Comparison of ENCODE assay signal across 13 mouse cellular contexts in the genomic region with DNA sequence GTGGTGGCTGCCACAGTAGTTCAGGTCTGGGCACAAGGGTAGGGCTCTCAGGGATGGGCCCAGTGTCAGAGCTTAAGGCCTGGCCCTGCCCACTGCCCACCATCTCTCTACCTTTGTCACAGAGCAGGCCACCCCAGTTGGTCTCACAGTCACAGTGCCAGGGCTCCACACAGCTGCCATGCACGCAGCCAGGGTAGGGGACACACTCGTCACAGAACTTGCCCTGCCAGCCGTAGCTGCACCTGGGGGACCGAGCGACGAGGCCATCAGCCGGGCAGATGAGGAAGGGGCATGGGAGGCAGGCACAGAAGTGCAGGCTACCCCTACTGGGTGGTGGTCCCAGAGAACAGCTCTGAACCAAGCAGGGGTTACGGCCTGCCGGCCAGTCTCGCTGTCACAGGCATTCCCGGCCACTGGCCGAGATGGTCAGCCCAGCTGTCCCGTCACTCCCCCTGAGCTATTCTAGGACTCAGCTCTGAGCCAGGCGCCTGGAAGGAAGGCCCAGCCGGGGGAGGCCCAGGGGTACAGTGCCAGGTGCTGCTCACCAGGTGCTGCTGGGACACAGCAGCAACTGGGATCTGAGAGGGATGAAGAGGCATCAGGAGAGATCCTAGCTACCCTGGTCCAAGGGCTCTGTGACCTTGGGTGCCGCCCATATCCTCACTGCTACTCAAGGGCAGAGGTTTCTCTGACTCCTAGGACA. TPM values are rescaled to one million over a fixed set of nuclear protein-coding genes. Genes with fewer than 3 reads are reported as not detected.
A peak's percentile ranks its signal among the peaks of the same experiment; 100 is the strongest.
DNase-seq lines count a peak whose midpoint lies in the region; ATAC-seq and TF ChIP-seq lines count a peak whose summit lies in the region.
"Had no signal": no experiment of that assay in that cellular context is flagged by ENCODE, and none has a peak within 500 bp of the region (broad histone marks: within the 10 kb centered on the region; RNA-seq: fewer than 3 reads in every experiment).

No protein-coding gene starts in this region.

- H3K36me3 ChIP-seq in embryonic facial prominence, embryonic 14.5 days (ENCODE audit: control insufficient read depth, insufficient read depth, low read length), result 0 out of 2 replicates have a peak, but pooled peaks cover 3% of the 10 kb centered on the region
- H3K36me3 ChIP-seq in embryonic facial prominence, embryonic 10.5 days (replicated peaks), result peaks cover 45% of the 10 kb centered on the region
- H3K36me3 ChIP-seq in heart, postnatal 0 days (replicated peaks; ENCODE audit: control insufficient read depth, insufficient read depth, low read length), result peaks cover 11% of the 10 kb centered on the region
- peaks cover 60% of the 10 kb centered on the region for H3K36me3 ChIP-seq in neural tube, embryonic 15.5 days

- H3K27me3 ChIP-seq in embryonic facial prominence, embryonic 14.5 days (replicated peaks; ENCODE audit: control insufficient read depth, insufficient read depth, low read length), result no peaks in the 10 kb centered on the region
- 0 out of 2 replicates have a peak, but pooled peaks cover 4% of the 10 kb centered on the region for H3K27me3 ChIP-seq in embryonic facial prominence, embryonic 10.5 days (replicated peaks; ENCODE audit: low read depth, poor library complexity, severe bottlenecking)
- peaks cover 36% of the 10 kb centered on the region for H3K27me3 ChIP-seq in heart, postnatal 0 days (ENCODE audit: control insufficient read depth, insufficient read depth, low read length)
- H3K27me3 ChIP-seq in neural tube, embryonic 15.5 days (replicated peaks), result no peaks in the 10 kb centered on the region

- H3K4me2 ChIP-seq in embryonic facial prominence, embryonic 14.5 days (ENCODE audit: low read depth, low read length), result no peak overlapping the region
- no peak overlapping the region for H3K4me2 ChIP-seq in heart, postnatal 0 days (ENCODE audit: low read depth, low read length)
- H3K4me2 ChIP-seq in neural tube, embryonic 15.5 days, result no peak overlapping the region

- no peak for DNase-seq in embryonic facial prominence, embryonic 14.5 days (ENCODE audit: low spot score)
- no peak for DNase-seq in embryonic facial prominence, embryonic 10.5 days (ENCODE audit: low spot score)
- DNase-seq in heart, adult 11 months, result peak; percentile 98
- DNase-seq in heart, postnatal 0 days (ENCODE audit: low spot score), result no peak
- DNase-seq in cerebellum, postnatal 25 days, result no peak
- DNase-seq in spleen, adult 12 weeks (ENCODE audit: low spot score), result no peak
- DNase-seq: adrenal gland, adult 2 months; lung, postnatal 4 days; right cerebral cortex, postnatal 14 days had no signal

- WGBS in embryonic facial prominence, embryonic 14.5 days, result 85% methylated on average over 12 of the region's 16 CpGs
- WGBS in embryonic facial prominence, embryonic 10.5 days, result 87% methylated on average over 16 of the region's 16 CpGs
- 54% methylated on average over 16 of the region's 16 CpGs for WGBS in heart, postnatal 0 days
- 80% methylated on average over 16 of the region's 16 CpGs for WGBS in neural tube, embryonic 15.5 days

- TF ChIP-seq EP300 in heart, postnatal 0 days (IDR thresholded peaks at IDR 0.05; ENCODE audit: low read depth), result no peak

- no peaks in the 10 kb centered on the region for H3K9me3 ChIP-seq in embryonic facial prominence, embryonic 14.5 days (ENCODE audit: control insufficient read depth, low read length)
- H3K9me3 ChIP-seq in embryonic facial prominence, embryonic 10.5 days, result no peaks in the 10 kb centered on the region
- H3K9me3 ChIP-seq in heart, postnatal 0 days (replicated peaks; ENCODE audit: control insufficient read depth, low read length), result no peaks in the 10 kb centered on the region
- no peaks in the 10 kb centered on the region for H3K9me3 ChIP-seq in neural tube, embryonic 15.5 days (replicated peaks)

- H3K27ac ChIP-seq in embryonic facial prominence, embryonic 14.5 days (replicated peaks; ENCODE audit: low read depth, low read length), result no peak overlapping the region
- H3K27ac ChIP-seq in embryonic facial prominence, embryonic 10.5 days (replicated peaks), result no peak overlapping the region; the same call in 1 of the 2 replicates
- H3K27ac ChIP-seq in brown adipose tissue, adult 24 weeks (replicated peaks; ENCODE audit: low read depth, low read length), result peak overlapping the region; percentile 100
- peak overlapping the region; percentile 71 for H3K27ac ChIP-seq in heart, postnatal 0 days (ENCODE audit: low read depth)
- no peak overlapping the region for H3K27ac ChIP-seq in neural tube, embryonic 15.5 days (replicated peaks)
- H3K27ac ChIP-seq: liver, embryonic 14.5 days had no signal

- peak; percentile 26; the same call in 1 of the 2 replicates for ATAC-seq in embryonic facial prominence, embryonic 14.5 days (ENCODE audit: low read depth)
- ATAC-seq in heart, postnatal 0 days (ENCODE audit: insufficient read depth, low read depth), result peak; percentile 49
- ATAC-seq in neural tube, embryonic 15.5 days (ENCODE audit: low FRiP score), result no peak

- TF ChIP-seq CTCF in heart, postnatal 0 days (IDR thresholded peaks at IDR 0.05; ENCODE audit: low read depth), result no peak

- H3K4me1 ChIP-seq in embryonic facial prominence, embryonic 14.5 days (ENCODE audit: control insufficient read depth, insufficient read depth, low read length), result no peaks in the 10 kb centered on the region
- peaks cover 53% of the 10 kb centered on the region for H3K4me1 ChIP-seq in embryonic facial prominence, embryonic 10.5 days
- H3K4me1 ChIP-seq in brown adipose tissue, adult 24 weeks (ENCODE audit: control insufficient read depth, insufficient read depth, insufficient read length, low read length), result peaks cover 18% of the 10 kb centered on the region
- H3K4me1 ChIP-seq in heart, postnatal 0 days (ENCODE audit: control insufficient read depth, insufficient read depth), result peaks cover 16% of the 10 kb centered on the region; the same call in 1 of the 2 replicates
- H3K4me1 ChIP-seq in neural tube, embryonic 15.5 days, result no peaks in the 10 kb centered on the region; the same call in 1 of the 2 replicates

- H3K9ac ChIP-seq in embryonic facial prominence, embryonic 14.5 days (ENCODE audit: low read depth, low read length), result no peak overlapping the region
- H3K9ac ChIP-seq in heart, postnatal 0 days (replicated peaks; ENCODE audit: low read depth, low read length), result 0 out of 2 replicates have a peak overlapping the region, but pooled peaks have one; percentile 7
- H3K9ac ChIP-seq in neural tube, embryonic 15.5 days (replicated peaks), result no peak overlapping the region
- H3K9ac ChIP-seq: liver, embryonic 14.5 days had no signal

- H3K4me3 ChIP-seq in embryonic facial prominence, embryonic 14.5 days (ENCODE audit: low read depth, low read length), result no peak overlapping the region
- H3K4me3 ChIP-seq in embryonic facial prominence, embryonic 10.5 days, result no peak overlapping the region
- peak overlapping the region; percentile 28 for H3K4me3 ChIP-seq in brown adipose tissue, adult 24 weeks (ENCODE audit: insufficient read depth, low read depth, low read length)
- no peak overlapping the region for H3K4me3 ChIP-seq in heart, postnatal 0 days (ENCODE audit: low read depth, low read length)
- H3K4me3 ChIP-seq in neural tube, embryonic 15.5 days (replicated peaks), result no peak overlapping the region
- H3K4me3 ChIP-seq: erythroblast, embryonic 14.5 days had no signal

RNA-seq across cellular contexts. Expression of gene Jag2, which starts 12.7 kb away (rescaled TPM):
- 9.4 and 13.1 TPM in 2 replicates for polyA plus RNA-seq in embryonic facial prominence, embryonic 14.5 days (2014; fragmentation: Nextera tagmentation; extraction: Ambion mirVana)
- polyA plus RNA-seq in embryonic facial prominence, embryonic 10.5 days (2016; fragmentation: Nextera tagmentation; extraction: Ambion mirVana), result 4.8 and 5.3 TPM in 2 replicates
- polyA plus RNA-seq in brown adipose tissue, adult 24 weeks (2012; ENCODE audit: insufficient read depth, insufficient read length, missing spikeins), result 2.2 and 3.2 TPM in 2 replicates
- 22.7 and 58.5 TPM in 2 replicates for total RNA-seq in heart, postnatal 0 days (2014; rRNA removed; ENCODE audit: low replicate concordance)
- 1.8 and 3.3 TPM in 2 replicates for polyA plus RNA-seq in heart, postnatal 0 days (2015; fragmentation: Nextera tagmentation; extraction: Ambion mirVana)
- 13.6 and 14.8 TPM in 2 replicates for polyA plus RNA-seq in neural tube, embryonic 15.5 days (2015; fragmentation: Nextera tagmentation; extraction: Ambion mirVana)
- polyA plus RNA-seq: erythroblast, embryonic 14.5 days had no signal

RNA-seq across cellular contexts. Expression of gene Nudt14, which starts 25.1 kb away (rescaled TPM):
- polyA plus RNA-seq in embryonic facial prominence, embryonic 14.5 days (2014; fragmentation: Nextera tagmentation; extraction: Ambion mirVana), result 87.3 and 87.4 TPM in 2 replicates
- polyA plus RNA-seq in embryonic facial prominence, embryonic 10.5 days (2016; fragmentation: Nextera tagmentation; extraction: Ambion mirVana), result 78.1 and 83.8 TPM in 2 replicates
- 19.4 and 23.6 TPM in 2 replicates for polyA plus RNA-seq in brown adipose tissue, adult 24 weeks (2012; ENCODE audit: insufficient read depth, insufficient read length, missing spikeins)
- 13.5 and 33.9 TPM in 2 replicates for total RNA-seq in heart, postnatal 0 days (2014; rRNA removed; ENCODE audit: low replicate concordance)
- polyA plus RNA-seq in heart, postnatal 0 days (2015; fragmentation: Nextera tagmentation; extraction: Ambion mirVana), result 28.2 and 33.2 TPM in 2 replicates
- polyA plus RNA-seq in neural tube, embryonic 15.5 days (2015; fragmentation: Nextera tagmentation; extraction: Ambion mirVana), result 62.4 and 66.8 TPM in 2 replicates

RNA-seq across cellular contexts. Expression of gene Gpr132, which starts 48.8 kb away (rescaled TPM):
- polyA plus RNA-seq in embryonic facial prominence, embryonic 14.5 days (2014; fragmentation: Nextera tagmentation; extraction: Ambion mirVana), result 0.45 and 0.54 TPM in 2 replicates
- 0.30 TPM in 1 of 2 replicates, not detected in the other for polyA plus RNA-seq in embryonic facial prominence, embryonic 10.5 days (2016; fragmentation: Nextera tagmentation; extraction: Ambion mirVana)
- not detected in 2 replicates for polyA plus RNA-seq in brown adipose tissue, adult 24 weeks (2012; ENCODE audit: insufficient read depth, insufficient read length, missing spikeins)
- 0.38 TPM in 1 of 2 replicates, not detected in the other for total RNA-seq in heart, postnatal 0 days (2014; rRNA removed; ENCODE audit: low replicate concordance)
- polyA plus RNA-seq in heart, postnatal 0 days (2015; fragmentation: Nextera tagmentation; extraction: Ambion mirVana), result 0.04 TPM in 1 of 2 replicates, not detected in the other
- polyA plus RNA-seq in neural tube, embryonic 15.5 days (2015; fragmentation: Nextera tagmentation; extraction: Ambion mirVana), result 0.08 and 2.8 TPM in 2 replicates

RNA-seq across cellular contexts. Expression of gene Btbd6, which starts 59.4 kb away (rescaled TPM):
- 20.8 and 22.8 TPM in 2 replicates for polyA plus RNA-seq in embryonic facial prominence, embryonic 14.5 days (2014; fragmentation: Nextera tagmentation; extraction: Ambion mirVana)
- 22.3 and 23.0 TPM in 2 replicates for polyA plus RNA-seq in embryonic facial prominence, embryonic 10.5 days (2016; fragmentation: Nextera tagmentation; extraction: Ambion mirVana)
- 10.1 and 10.9 TPM in 2 replicates for polyA plus RNA-seq in brown adipose tissue, adult 24 weeks (2012; ENCODE audit: insufficient read depth, insufficient read length, missing spikeins)
- 62.7 and 70.2 TPM in 2 replicates for total RNA-seq in heart, postnatal 0 days (2014; rRNA removed; ENCODE audit: low replicate concordance)
- polyA plus RNA-seq in heart, postnatal 0 days (2015; fragmentation: Nextera tagmentation; extraction: Ambion mirVana), result 20.4 and 21.6 TPM in 2 replicates
- polyA plus RNA-seq in neural tube, embryonic 15.5 days (2015; fragmentation: Nextera tagmentation; extraction: Ambion mirVana), result 46.3 and 50.0 TPM in 2 replicates

Comparison
In these comparisons a context has a peak if more than half of its experiments do, and no peak if none do; other contexts are left out.
1. H3K27ac ChIP-seq: peak in brown adipose tissue, adult 24 weeks (single experiment) and heart, postnatal 0 days (single experiment); none in embryonic facial prominence, embryonic 14.5 days (single experiment), embryonic facial prominence, embryonic 10.5 days (single experiment) and neural tube, embryonic 15.5 days (single experiment).